Mouse (Mus musculus) retina, postnatal 1 day (tissue): Measurements from ENCODE around the gene Dop1a.
"Not testable (repeated sequence)": the region's sequence is repeated elsewhere in the genome, so short reads cannot be mapped to it uniquely, and the experiment has no call there.

Experiments used
- DNase-seq: peaks from one replicate; pipeline ENCODE4 v3.0.0-alpha.2; 2012

The Dop1a gene

DNA sequence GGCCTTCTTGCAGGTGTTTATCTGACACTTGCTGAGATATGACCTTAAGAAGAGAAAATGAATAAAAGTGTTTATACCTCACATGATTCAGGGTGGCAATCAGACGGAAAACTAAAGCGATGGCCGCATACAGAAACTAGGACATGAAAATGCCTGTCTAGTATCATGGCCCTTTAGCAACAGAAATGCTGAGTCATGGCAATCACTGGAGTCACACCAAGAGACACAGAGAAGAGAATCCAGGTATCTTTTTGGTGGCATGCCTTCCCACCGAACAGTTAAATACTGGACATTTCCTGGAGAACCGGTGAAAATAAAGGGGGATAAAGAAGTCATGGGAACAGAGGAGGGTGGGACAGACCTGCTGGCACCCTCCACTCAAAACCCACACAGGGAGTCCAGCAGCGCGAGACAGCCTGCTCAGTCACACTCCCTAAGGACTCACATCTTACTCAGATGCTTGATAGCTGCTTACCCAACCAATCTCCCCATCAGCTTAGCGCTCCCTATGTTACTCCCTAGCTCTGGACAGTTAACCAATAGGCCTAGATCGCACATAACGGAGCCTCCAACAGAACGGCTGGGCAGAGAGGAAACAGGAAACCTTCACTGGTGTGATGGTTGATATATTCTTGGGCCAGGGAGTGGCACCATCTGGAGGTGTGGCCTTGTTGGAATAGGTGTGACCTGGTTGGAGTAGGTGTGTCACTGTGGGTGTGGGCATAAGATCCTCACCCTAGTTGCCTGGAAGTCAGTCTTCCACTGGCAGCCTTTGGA, 120.3 kb downstream of the Dop1a start:
- DNase-seq, result no peak

DNA sequence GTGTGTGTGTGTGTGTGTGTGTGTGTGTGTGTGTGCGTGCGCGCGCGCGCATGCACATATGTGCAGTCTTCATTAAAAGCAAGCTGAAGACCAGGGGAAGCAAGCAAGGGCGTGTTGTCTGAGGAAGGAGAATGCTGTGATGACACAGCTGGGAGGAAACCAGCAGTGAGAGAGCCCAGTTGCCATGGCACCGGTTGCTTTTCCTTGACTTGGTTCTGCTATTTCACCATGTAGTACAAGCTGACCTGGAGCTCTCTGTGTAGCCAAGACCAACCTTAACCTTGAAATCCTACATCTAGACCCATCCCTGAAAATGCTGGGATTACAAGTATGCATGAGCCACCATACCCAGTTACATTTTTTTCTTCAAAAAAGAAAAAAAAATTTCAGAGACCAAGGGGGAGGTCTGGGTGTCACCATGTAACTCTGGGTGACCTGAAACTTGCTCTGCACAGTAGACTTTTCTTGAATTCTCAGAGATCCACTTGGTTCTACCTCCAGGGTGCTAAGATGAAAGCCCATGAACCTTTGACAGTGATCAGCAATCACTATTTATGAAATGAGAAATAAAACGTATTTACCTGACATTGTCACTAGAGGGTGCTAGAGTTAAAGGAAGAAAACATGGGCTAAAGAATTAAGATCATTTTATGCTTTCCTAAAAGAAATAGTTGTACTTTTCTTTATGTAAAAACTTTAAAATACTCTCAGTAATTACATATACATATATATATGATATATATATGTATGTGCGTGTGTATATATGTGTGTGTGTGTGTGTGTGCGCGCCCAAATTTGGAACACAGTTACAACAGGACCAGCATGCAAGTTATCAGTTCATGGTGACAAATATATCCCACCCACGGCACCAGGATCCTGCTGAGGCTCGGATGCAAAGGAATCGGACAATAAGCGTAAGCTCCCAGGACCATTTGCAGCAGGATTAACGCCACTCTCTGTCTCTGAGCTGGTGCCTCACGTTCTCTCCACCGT, 126.0 kb downstream of the Dop1a start:
- peak; percentile 62 for DNase-seq

DNA sequence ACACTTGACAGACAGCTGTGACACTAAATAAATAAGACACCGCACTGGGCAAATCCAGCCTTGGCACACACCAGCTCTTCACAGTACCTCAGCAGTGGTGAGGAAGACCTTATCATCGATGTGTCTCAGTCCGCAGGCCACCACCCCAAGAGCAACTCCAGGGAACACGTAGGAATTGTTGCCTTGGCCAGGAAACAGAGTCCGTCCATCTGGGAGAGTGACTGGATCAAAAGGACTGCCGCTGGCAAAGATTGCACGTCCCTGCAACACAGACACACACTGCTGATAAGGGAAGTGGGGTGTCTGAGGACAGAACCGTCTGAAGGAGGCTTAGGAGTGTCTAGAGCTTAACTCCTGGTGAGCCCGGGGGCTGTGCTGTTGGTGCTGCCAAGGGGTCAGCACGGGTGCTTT, 127.4 kb downstream of the Dop1a start:
- DNase-seq, result peak; percentile 41

DNA sequence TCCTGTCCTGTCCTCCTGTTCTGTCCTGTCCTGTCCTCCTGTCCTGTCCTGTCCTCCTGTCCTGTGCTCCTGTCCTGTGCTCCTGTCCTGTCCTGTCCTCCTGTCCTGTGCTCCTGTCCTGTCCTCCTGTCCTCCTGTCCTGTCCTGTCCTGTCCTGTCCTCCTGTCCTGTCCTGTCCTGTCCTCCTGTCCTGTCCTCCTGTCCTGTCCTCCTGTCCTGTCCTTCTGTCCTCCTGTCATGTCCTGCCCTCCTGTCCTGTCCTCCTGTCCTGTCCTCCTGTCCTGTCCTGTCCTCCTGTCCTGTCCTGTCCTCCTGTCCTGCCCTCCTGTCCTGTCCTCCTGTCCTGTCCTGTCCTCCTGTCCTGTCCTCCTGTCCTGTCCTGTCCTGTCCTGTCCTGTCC, 130.0 kb downstream of the Dop1a start:
- not testable (repeated sequence) for DNase-seq

DNA sequence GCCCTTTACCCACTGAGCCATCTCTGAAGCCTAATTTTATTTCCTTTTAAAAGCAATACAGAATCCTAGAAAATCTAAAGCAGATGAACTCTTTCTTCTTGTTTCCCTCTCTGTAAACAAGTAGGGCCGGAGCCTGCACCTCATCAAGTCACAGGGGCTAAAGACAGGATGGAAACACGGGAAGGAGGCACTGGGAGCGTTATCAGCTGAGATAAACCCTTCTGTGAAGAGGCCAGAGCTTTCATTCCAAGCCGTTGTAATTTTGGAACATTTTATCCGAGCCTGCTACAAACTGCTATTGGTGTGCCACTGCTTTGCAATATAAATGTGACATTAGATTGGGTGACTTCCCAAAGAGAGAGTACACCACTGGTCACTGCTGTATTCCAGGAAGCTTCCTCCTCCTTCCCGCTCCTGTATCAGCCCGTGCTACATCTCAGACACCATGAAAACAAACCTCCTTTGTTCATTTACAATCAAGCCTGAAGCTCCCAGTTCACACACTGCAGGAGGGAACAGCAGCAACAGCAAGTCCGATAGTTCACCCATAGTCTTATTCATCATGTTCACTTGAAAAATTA, 132.9 kb downstream of the Dop1a start:
- peak; percentile 32 for DNase-seq
